Mouse (Mus musculus): ENCODE results near the gene Ly6g5c. TPM values are rescaled to one million over a fixed set of nuclear protein-coding genes. Genes with fewer than 3 reads are reported as not detected.

Gene Ly6g5c
- total and polyA plus RNA-seq, 2 experiments from 2014 or later = 0.25 TPM; not detected in 1

- ATAC-seq (ENCODE audit: insufficient read depth, low read depth) (no peak), DNase-seq (ENCODE audit: low spot score) (no peak)
- no peak overlapping the region for H3K27ac ChIP-seq (ENCODE audit: low read depth)
- TF ChIP-seq CTCF (IDR thresholded peaks at IDR 0.05; ENCODE audit: low read depth) (no peak), EP300 (IDR thresholded peaks at IDR 0.05; ENCODE audit: low read depth) (no peak)
- H3K9me3 ChIP-seq (replicated peaks; ENCODE audit: control insufficient read depth, low read length) = no peaks in the 10 kb centered on the region
- peaks cover 98% of the 10 kb centered on the region for H3K36me3 ChIP-seq (replicated peaks; ENCODE audit: control insufficient read depth, insufficient read depth, low read length)
- H3K4me1 ChIP-seq (ENCODE audit: control insufficient read depth, insufficient read depth) = no peaks in the 10 kb centered on the region
- H3K4me3 ChIP-seq (ENCODE audit: low read depth, low read length) = no peak overlapping the region
- H3K4me2 ChIP-seq (ENCODE audit: low read depth, low read length) = no peak overlapping the region
- H3K9ac ChIP-seq (replicated peaks; ENCODE audit: low read depth, low read length) = no peak overlapping the region
- H3K27me3 ChIP-seq (ENCODE audit: control insufficient read depth, insufficient read depth, low read length) = no peaks in the 10 kb centered on the region
- WGBS = 67% methylated on average over 5 of the region's 5 CpGs
Observed at GRCm38 (mm10) chr17:35147922-35148639, 40.0 kb downstream of the Ly6g5c start.

- DNase-seq (ENCODE audit: low spot score) (no peak), ATAC-seq (ENCODE audit: insufficient read depth, low read depth) (no peak)
- no peak overlapping the region for H3K9ac ChIP-seq (replicated peaks; ENCODE audit: low read depth, low read length)
- no peak overlapping the region for H3K4me3 ChIP-seq (ENCODE audit: low read depth, low read length)
- no peaks in the 10 kb centered on the region for H3K4me1 ChIP-seq (ENCODE audit: control insufficient read depth, insufficient read depth)
- H3K4me2 ChIP-seq (ENCODE audit: low read depth, low read length) = no peak overlapping the region
- H3K9me3 ChIP-seq (replicated peaks; ENCODE audit: control insufficient read depth, low read length) = no peaks in the 10 kb centered on the region
- no peak for TF ChIP-seq CTCF (IDR thresholded peaks at IDR 0.05; ENCODE audit: low read depth)
- no peak for TF ChIP-seq EP300 (IDR thresholded peaks at IDR 0.05; ENCODE audit: low read depth)
- no peak overlapping the region for H3K27ac ChIP-seq (ENCODE audit: low read depth)
- H3K27me3 ChIP-seq (ENCODE audit: control insufficient read depth, insufficient read depth, low read length) = no peaks in the 10 kb centered on the region
- H3K36me3 ChIP-seq (replicated peaks; ENCODE audit: control insufficient read depth, insufficient read depth, low read length) = peaks cover 98% of the 10 kb centered on the region
- WGBS = 95% methylated on average over 4 of the region's 4 CpGs
Observed at GRCm38 (mm10) chr17:35152121-35152520, 44.0 kb downstream of the Ly6g5c start.

GRCm38 (mm10) chr17:35153077-35153476, 45.0 kb downstream of the Ly6g5c start:
- Histone ChIP-seq H3K9ac (replicated peaks; ENCODE audit: low read depth, low read length) (no peak overlapping the region), H3K36me3 (replicated peaks; ENCODE audit: control insufficient read depth, insufficient read depth, low read length) (peaks cover 99% of the 10 kb centered on the region), H3K4me3 (ENCODE audit: low read depth, low read length) (no peak overlapping the region), H3K27ac (ENCODE audit: low read depth) (no peak overlapping the region), H3K9me3 (replicated peaks; ENCODE audit: control insufficient read depth, low read length) (no peaks in the 10 kb centered on the region), H3K4me2 (ENCODE audit: low read depth, low read length) (no peak overlapping the region), H3K4me1 (ENCODE audit: control insufficient read depth, insufficient read depth) (no peaks in the 10 kb centered on the region), H3K27me3 (ENCODE audit: control insufficient read depth, insufficient read depth, low read length) (no peaks in the 10 kb centered on the region)
- DNase-seq (ENCODE audit: low spot score) (no peak), ATAC-seq (ENCODE audit: insufficient read depth, low read depth) (no peak)
- TF ChIP-seq CTCF (IDR thresholded peaks at IDR 0.05; ENCODE audit: low read depth) (no peak), EP300 (IDR thresholded peaks at IDR 0.05; ENCODE audit: low read depth) (no peak)
- WGBS = 56% methylated on average over 9 of the region's 9 CpGs

GRCm38 (mm10) chr17:35153931-35154330, 45.9 kb downstream of the Ly6g5c start:
- Histone ChIP-seq H3K9ac (replicated peaks; ENCODE audit: low read depth, low read length) (no peak overlapping the region), H3K36me3 (replicated peaks; ENCODE audit: control insufficient read depth, insufficient read depth, low read length) (peaks cover 99% of the 10 kb centered on the region), H3K27me3 (ENCODE audit: control insufficient read depth, insufficient read depth, low read length) (no peaks in the 10 kb centered on the region), H3K27ac (ENCODE audit: low read depth) (no peak overlapping the region), H3K4me3 (ENCODE audit: low read depth, low read length) (no peak overlapping the region), H3K4me2 (ENCODE audit: low read depth, low read length) (no peak overlapping the region), H3K9me3 (replicated peaks; ENCODE audit: control insufficient read depth, low read length) (no peaks in the 10 kb centered on the region), H3K4me1 (ENCODE audit: control insufficient read depth, insufficient read depth) (no peaks in the 10 kb centered on the region)
- no peak for DNase-seq (ENCODE audit: low spot score)
- ATAC-seq (ENCODE audit: insufficient read depth, low read depth) = no peak
- TF ChIP-seq EP300 (IDR thresholded peaks at IDR 0.05; ENCODE audit: low read depth) = no peak
- no peak for TF ChIP-seq CTCF (IDR thresholded peaks at IDR 0.05; ENCODE audit: low read depth)
- WGBS = 79% methylated on average over 4 of the region's 4 CpGs

GRCm38 (mm10) chr17:35154616-35155015, 46.5 kb downstream of the Ly6g5c start:
- no peaks in the 10 kb centered on the region for H3K27me3 ChIP-seq (ENCODE audit: control insufficient read depth, insufficient read depth, low read length)
- no peak overlapping the region for H3K27ac ChIP-seq (ENCODE audit: low read depth)
- no peak overlapping the region for H3K4me3 ChIP-seq (ENCODE audit: low read depth, low read length)
- ATAC-seq (ENCODE audit: insufficient read depth, low read depth) (no peak), DNase-seq (ENCODE audit: low spot score) (no peak)
- H3K4me1 ChIP-seq (ENCODE audit: control insufficient read depth, insufficient read depth) = no peaks in the 10 kb centered on the region
- H3K9me3 ChIP-seq (replicated peaks; ENCODE audit: control insufficient read depth, low read length) = no peaks in the 10 kb centered on the region
- no peak overlapping the region for H3K9ac ChIP-seq (replicated peaks; ENCODE audit: low read depth, low read length)
- 76% methylated on average over 7 of the region's 7 CpGs for WGBS
- H3K36me3 ChIP-seq (replicated peaks; ENCODE audit: control insufficient read depth, insufficient read depth, low read length) = peaks cover 99% of the 10 kb centered on the region
- TF ChIP-seq EP300 (IDR thresholded peaks at IDR 0.05; ENCODE audit: low read depth) (no peak), CTCF (IDR thresholded peaks at IDR 0.05; ENCODE audit: low read depth) (no peak)
- H3K4me2 ChIP-seq (ENCODE audit: low read depth, low read length) = no peak overlapping the region

GRCm38 (mm10) chr17:35155451-35155850, 47.4 kb downstream of the Ly6g5c start:
- Histone ChIP-seq H3K9ac (replicated peaks; ENCODE audit: low read depth, low read length) (no peak overlapping the region), H3K27me3 (ENCODE audit: control insufficient read depth, insufficient read depth, low read length) (no peaks in the 10 kb centered on the region), H3K36me3 (replicated peaks; ENCODE audit: control insufficient read depth, insufficient read depth, low read length) (peaks cover 99% of the 10 kb centered on the region), H3K9me3 (replicated peaks; ENCODE audit: control insufficient read depth, low read length) (no peaks in the 10 kb centered on the region), H3K27ac (ENCODE audit: low read depth) (no peak overlapping the region), H3K4me2 (ENCODE audit: low read depth, low read length) (no peak overlapping the region), H3K4me1 (ENCODE audit: control insufficient read depth, insufficient read depth) (no peaks in the 10 kb centered on the region), H3K4me3 (ENCODE audit: low read depth, low read length) (no peak overlapping the region)
- no peak for TF ChIP-seq CTCF (IDR thresholded peaks at IDR 0.05; ENCODE audit: low read depth)
- TF ChIP-seq EP300 (IDR thresholded peaks at IDR 0.05; ENCODE audit: low read depth) = no peak
- ATAC-seq (ENCODE audit: insufficient read depth, low read depth) (no peak), DNase-seq (ENCODE audit: low spot score) (no peak)
- 81% methylated on average over 12 of the region's 12 CpGs for WGBS

Data from heart, postnatal 0 days (tissue).